Mouse (Mus musculus) brain, adult 2 months (tissue): ENCODE results near the gene Tbc1d10c.

Source experiments
- DNase-seq: peaks from one replicate; pipeline ENCODE4 v3.0.0; 2011; ENCODE audit warnings: low read depth, low spot score

Gene Tbc1d10c

GRCm38 (mm10) chr19:4191528-4192250 lies 605 bp upstream of the Tbc1d10c start, which contains the start of gene Ppp1ca:
Gene Ppp1ca (plus strand): TSS chr19:4192065.
- peak; percentile 97 for DNase-seq

- no peak for DNase-seq
Measured at GRCm38 (mm10) chr19:4189051-4189620, 1.9 kb downstream of the Tbc1d10c start.

GRCm38 (mm10) chr19:4187303-4187702 lies 3.8 kb downstream of the Tbc1d10c start:
- peak; percentile 40 for DNase-seq

- no peak for DNase-seq
Measured at GRCm38 (mm10) chr19:4184976-4185975, 5.8 kb downstream of the Tbc1d10c start.

GRCm38 (mm10) chr19:4183689-4184088 lies 7.4 kb downstream of the Tbc1d10c start:
- DNase-seq = peak; percentile 80

GRCm38 (mm10) chr19:4181892-4182291 lies 9.2 kb downstream of the Tbc1d10c start:
- peak; percentile 91 for DNase-seq

GRCm38 (mm10) chr19:4180411-4180810 lies 10.7 kb downstream of the Tbc1d10c start:
- DNase-seq = no peak

- DNase-seq = peak; percentile 71
Measured at GRCm38 (mm10) chr19:4175368-4175947, 15.6 kb downstream of the Tbc1d10c start, which contains the start of gene Carns1. Gene Carns1 (minus strand): TSS chr19:4175479.

GRCm38 (mm10) chr19:4172925-4173324 lies 18.2 kb downstream of the Tbc1d10c start:
- DNase-seq = no peak

- DNase-seq = no peak
Measured at GRCm38 (mm10) chr19:4171393-4172290, 19.4 kb downstream of the Tbc1d10c start.

- DNase-seq = no peak
Measured at GRCm38 (mm10) chr19:4170723-4171392, 20.2 kb downstream of the Tbc1d10c start.

GRCm38 (mm10) chr19:4169810-4170209 lies 21.3 kb downstream of the Tbc1d10c start:
- peak; percentile 66 for DNase-seq

GRCm38 (mm10) chr19:4169378-4169784 lies 21.7 kb downstream of the Tbc1d10c start:
- DNase-seq = peak; percentile 99

- DNase-seq = no peak
Measured at GRCm38 (mm10) chr19:4166678-4167476, 24.2 kb downstream of the Tbc1d10c start.

GRCm38 (mm10) chr19:4164721-4165120 lies 26.4 kb downstream of the Tbc1d10c start:
- no peak for DNase-seq

GRCm38 (mm10) chr19:4164100-4164499 lies 27.0 kb downstream of the Tbc1d10c start:
- no peak for DNase-seq

GRCm38 (mm10) chr19:4163543-4163887 lies 27.6 kb downstream of the Tbc1d10c start:
- DNase-seq = no peak

- peak; percentile 99 for DNase-seq
Measured at GRCm38 (mm10) chr19:4162646-4163542, 28.2 kb downstream of the Tbc1d10c start, which contains the start of gene Rps6kb2. Gene Rps6kb2 (minus strand): TSS chr19:4163354.
